Mouse (Mus musculus) embryonic fibroblast, embryonic 13.5 days (primary cell): ENCODE measurements at regions not wholly inside any gene's neighbourhood (a gene's known extent, or its start where the extent isn't known, plus 50 kb on each side); places are given as distances from the start of the nearest gene placed in this dataset.

Experiments
- CTCF ChIP-seq: IDR thresholded peaks from 2 replicates; pipeline ENCODE4 v1.5.1; 2011; ENCODE audit warnings: mild to moderate bottlenecking, control low read depth, low read length, moderate library complexity, borderline replicate concordance; ENCODE audit not compliant: insufficient read depth
- POLR2A ChIP-seq: IDR thresholded peaks from 2 replicates; pipeline ENCODE4 v1.6.1; 2011; ENCODE audit warnings: low read depth, mild to moderate bottlenecking, control low read depth, low read length, moderate library complexity

DNA sequence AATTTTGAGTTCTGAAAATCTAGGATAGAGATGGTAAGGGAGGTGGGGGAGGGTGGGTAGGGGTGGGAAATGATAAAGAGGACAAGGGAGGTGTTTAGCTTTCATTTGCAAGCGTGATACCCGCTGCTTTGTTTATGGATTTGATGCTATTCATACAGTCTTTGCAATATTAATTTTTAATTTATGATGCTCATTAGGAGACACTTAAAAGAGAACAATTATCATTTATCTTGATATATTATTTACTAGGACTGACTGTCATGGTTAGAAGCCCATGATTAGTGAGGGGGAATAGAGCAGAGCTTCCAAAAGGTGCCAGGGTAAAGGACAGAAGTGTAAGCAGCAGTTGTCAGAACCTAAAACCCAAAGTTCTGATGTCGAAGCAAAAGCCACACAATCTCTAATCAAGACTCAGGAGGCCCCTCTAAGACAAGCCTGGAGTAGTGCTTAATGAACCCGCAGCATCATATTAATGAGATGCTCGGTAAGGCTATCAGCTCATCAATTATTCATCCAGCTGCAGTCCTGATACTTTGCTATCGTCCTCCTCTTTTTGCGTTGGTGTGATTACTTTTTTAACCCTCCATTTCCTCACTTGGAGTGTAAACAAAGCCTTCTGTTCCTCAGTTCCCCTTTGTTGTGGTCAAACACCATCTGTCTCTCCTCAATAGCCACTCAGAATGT is 115.8 kb upstream of the Etaa1 start:
- TF ChIP-seq POLR2A (no peak), CTCF (no peak)
